Mouse (Mus musculus) frontal cortex, adult 2 months (tissue): Measurements from ENCODE around the gene Use1. TPM values are rescaled to one million over a fixed set of nuclear protein-coding genes. Genes with fewer than 3 reads are reported as not detected.

Source experiments
- DNase-seq, 2 experiments: peaks; one replicate each; pipeline ENCODE4 v3.0.0; 2022; ENCODE audit warnings: low spot score in 1 of 2; ENCODE audit errors: extremely low spot score in 1 of 2
- polyA plus RNA-seq: library from polyadenylated mRNA; depleted of rRNA; stranded (reverse); fragments of >200 nt; gene quantifications from 2 replicates; pipeline ENCODE4 v1.2.3, GENCODE M21; 2012; rRNA removed

The Use1 gene
- polyA plus RNA-seq, 1 experiment = 195 TPM

DNA sequence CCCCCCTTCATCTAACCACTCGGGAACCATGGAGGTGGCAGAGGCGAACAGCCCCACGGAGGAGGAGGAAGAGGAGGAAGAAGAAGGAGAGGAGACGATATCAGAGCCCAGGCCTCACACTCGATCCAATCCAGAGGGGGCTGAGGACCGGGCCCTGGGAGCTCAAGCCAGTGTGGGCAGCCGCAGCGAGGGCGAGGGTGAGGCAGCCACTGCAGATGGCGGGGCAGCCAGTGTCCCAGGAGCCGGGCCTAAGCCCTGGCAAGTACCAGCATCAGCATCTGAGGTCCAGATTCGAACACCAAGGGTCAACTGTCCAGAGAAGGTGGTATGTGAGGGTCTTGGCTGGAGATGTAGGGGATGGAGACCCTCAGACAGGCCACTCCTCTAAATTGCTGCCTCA, 31.1 kb downstream of the Use1 start:
- DNase-seq = no peak

DNA sequence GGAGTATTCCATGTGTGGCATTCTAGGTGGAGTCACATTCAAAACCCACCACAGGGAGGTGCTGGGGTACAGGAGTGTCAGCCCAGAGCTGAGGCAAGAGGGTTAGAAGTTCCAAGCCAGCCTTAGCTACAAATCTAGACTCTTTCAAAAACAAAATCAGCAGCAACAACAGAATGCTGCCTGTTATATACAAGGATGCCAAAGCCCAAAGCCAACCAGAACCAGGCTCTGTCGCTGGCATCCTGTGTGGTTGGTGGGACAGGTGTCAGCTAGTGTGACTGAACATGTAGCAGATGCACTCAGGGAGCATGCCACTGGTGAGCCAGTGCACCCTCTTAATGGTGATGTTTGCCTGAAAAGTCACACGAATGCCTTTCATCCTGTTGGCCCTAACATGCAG, 34.2 kb downstream of the Use1 start:
- no peak for DNase-seq

DNA sequence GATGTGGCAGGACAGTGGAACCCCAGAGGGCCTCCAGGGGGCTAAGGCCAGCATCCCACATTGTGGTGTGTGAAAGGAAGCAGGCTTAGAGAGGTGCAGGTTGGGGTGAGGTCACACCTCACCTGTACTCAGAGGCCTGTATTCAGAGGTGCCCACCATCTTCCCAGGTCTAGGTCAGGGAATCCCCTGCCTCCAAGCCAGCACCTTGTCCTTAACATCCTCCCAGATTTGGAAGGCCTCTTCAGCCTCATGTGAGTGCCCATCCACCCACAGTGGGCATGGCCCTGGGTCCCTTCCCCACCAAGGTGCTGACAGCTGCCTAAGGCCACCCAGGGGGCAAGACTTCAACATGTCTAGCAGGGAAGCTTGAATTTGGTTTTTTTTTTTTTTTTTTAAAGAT, 34.8 kb downstream of the Use1 start:
- no peak for DNase-seq

DNA sequence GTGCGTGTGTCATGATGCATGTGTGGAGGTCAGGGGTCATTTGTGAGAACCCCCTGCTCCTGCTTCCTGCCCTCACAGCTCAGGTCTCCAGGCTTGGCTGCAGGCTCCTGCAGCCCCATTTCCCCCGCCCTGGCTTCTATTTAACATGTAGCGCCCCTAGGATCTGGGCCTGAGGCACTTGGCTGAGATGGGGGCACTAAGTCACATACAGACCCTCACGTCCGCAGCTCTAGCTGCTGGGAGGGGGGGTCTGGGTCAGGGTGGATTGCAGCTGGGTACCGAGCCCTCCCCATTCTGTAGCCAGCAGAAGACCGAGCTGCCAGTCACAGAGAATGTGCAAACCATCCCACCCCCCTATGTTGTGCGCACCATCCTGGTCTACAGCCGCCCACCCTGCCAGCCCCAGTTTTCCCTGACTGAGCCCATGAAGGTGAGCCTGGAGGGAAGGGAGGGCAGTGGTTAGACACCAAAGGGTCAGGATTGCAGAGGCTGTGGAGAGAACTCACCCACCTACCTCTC, 35.9 kb downstream of the Use1 start:
- no peak for DNase-seq

DNA sequence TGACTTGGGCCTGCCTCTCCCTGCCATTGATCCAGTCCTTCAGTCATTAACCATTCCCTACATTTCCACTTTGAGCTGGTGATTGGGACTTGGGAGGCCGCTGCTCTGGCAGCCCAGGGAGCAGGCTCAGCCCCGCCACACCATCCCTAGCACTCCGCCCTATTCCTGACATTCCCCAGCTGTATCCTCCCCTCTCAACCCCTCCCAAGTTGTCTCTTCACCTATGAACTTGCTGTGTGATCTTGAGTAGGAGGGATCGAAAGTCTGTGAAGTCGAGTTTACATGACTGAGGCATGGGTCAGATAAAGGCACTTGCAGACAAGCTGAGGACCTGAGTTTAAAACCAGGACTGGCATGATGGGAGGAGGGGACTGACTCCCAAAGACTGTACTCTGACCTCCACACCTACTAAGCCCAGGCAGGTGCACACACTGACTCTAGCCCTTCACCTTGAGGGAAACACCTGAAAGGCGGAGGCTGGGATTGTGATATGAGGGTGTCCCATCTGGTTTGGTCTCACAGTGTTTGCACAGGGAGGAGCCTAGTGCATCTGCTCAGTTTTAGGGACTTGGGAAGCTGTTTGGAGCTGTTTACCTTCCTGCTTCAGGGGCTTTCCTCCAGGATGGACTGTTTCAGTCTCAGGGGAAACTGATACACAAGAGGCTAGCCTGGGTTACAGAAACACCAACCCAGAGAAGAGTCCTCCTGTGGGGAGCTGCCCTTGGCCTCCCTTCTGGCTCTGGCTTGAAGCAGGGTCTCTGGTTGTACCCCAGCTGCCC, 36.6 kb downstream of the Use1 start:
- DNase-seq = no peak

DNA sequence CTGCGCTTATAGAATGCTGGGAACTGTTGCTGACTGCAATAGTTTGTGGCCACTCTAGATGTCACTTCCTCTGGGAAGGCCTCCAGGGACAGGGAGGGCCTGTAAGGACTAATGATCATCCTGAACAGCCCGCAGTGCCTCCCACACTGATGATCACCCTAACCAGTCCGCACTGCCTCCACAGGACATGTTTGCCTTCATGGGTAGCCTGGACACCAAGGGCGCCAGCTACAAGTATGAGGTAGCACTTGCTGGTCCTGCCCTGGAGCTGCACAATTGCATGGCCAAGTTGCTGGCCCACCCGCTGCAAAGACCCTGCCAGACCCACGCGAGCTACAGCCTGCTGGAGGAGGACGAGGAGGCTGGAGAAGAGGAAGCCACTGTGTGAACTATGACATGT, 37.4 kb downstream of the Use1 start:
- DNase-seq = no peak

DNA sequence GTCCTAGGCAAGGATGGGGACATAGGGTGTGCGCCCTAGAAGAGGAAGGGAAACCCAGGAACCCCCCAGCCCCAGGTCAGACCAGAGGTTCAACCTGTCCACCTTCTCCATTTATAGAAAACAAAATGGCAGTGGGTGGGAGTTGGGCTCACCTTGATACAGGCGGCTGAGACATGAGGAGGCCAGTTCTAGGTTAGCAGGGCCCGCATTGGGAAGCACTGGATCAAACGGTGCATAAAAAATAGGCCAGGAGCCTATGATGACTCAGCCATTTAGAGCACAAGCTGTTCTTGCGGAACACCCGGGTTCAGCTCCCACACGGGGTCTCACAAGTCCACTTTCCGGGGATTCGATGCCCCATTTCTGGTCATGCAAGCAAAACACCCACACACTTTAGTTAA, 38.3 kb downstream of the Use1 start:
- peak in 1 of 2 experiments; percentile 39 for DNase-seq

DNA sequence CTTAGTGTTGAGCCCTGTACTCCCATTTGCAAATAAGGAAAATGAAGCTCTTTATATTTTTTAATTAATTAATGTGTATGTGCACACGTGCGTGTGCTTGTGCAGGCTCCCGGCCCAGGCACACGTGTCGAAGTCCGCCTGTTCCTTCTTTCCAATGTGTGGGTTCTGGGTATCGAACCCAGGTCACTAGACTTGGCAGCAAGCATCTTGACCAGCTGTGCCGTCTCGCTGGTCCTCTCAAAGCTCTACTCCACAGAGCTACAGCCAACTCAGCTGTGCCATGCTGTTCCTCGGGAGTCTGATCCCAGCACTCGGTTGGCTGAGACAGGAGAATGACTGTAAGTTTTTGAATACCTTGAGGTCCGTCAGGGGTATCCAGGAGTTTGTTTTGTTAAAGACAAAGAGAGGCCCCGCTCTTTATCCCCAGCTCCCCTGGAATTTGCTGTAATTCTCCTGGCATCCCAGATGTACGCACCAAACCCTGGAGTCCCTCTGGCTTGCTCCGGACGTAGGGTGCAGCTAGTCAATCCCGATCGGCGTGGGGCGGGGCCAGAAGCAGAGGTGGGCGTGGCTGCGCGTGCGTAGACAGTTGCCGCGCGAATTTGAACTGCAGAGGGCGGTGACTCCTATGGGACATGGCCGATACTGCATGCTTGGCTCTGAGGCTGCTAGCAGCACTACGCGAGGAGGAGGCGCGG, 38.9 kb downstream of the Use1 start, which contains the start of gene Ankle1:
Ankle1 (plus strand) TSS at position 610 of the 698 bp plus-strand sequence.
- peak; percentile 77 to 96 for DNase-seq

DNA sequence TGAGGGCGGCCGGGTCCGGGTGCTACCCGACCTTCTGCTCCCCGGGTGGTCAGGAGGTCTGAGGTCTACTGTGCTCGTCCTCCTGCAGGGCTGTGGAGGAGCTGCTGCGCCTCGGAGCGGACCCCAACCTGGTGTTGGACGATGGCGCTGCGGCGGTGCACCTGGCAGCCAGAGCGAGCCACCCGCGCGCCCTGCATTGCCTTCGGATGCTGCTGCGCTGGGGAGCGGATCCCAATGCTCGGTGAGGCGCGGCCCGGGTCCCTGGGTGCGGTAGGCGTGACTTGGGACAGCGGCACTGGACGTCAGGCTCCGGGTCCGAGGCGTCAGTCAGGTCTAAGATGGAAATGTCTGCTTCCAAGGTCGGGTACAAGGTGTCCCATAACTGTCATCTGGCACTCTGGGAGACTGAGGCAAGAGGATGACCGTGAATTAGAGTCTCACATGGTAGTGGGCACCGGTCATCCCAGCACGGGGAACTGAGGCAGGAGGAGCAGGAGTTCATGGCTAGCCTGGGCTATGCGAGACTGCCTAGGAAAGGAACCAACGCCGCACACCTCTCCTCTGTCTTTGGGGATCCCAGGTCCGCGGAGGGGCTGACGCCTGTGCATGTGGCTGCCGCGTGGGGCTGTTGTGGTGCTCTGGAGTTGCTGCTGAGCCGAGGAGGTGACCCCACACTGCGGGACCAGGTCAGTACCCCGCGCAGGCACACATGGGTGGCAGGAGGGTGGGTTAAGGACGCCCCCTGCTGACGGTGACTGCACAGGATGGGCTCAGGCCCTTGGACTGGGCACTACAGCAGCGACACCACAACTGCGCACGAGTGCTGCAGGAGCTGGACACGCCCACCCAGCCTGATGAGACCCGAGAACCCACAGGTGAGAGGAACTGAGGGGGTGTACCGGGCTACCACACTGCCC, 39.7 kb downstream of the Use1 start:
- no peak for DNase-seq

DNA sequence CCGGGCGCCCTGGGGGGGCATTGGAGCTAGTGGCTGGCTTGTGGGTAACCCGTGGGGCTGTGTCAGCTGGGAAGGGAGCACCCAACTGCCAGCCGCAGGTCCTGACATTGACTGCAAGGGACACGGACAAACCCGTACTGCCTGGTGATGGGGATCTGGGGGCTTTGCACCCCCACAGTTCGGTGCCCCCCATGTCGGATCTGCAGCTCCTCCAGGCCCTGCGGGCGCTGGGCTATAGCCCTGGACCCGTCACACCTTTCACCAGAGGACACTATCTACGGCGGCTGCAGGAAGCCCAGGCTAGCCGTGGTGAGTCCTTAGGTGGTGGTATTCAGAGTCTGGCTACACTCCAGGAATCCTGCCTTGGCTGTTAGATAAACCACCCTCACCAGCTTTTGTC, 40.8 kb downstream of the Use1 start:
- no peak for DNase-seq

DNA sequence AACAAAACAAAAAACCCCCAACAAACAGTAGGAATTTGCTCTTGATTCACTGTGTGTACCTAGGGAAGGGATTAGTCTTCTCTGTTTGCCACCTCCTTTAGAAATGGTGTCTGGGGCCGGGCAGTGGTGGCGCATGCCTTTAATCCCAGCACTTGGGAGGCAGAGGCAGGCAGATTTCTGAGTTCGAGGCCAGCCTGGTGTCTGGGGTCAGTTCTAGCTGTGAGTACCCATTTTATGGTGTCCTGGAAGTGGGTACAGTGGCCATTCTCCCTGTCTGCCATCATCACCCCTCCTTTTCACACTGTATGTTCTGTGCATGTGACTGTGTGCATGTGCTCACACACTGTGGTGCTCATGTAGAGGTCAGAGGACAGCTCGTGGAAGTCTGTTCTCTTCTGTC, 41.6 kb downstream of the Use1 start:
- no peak for DNase-seq

DNA sequence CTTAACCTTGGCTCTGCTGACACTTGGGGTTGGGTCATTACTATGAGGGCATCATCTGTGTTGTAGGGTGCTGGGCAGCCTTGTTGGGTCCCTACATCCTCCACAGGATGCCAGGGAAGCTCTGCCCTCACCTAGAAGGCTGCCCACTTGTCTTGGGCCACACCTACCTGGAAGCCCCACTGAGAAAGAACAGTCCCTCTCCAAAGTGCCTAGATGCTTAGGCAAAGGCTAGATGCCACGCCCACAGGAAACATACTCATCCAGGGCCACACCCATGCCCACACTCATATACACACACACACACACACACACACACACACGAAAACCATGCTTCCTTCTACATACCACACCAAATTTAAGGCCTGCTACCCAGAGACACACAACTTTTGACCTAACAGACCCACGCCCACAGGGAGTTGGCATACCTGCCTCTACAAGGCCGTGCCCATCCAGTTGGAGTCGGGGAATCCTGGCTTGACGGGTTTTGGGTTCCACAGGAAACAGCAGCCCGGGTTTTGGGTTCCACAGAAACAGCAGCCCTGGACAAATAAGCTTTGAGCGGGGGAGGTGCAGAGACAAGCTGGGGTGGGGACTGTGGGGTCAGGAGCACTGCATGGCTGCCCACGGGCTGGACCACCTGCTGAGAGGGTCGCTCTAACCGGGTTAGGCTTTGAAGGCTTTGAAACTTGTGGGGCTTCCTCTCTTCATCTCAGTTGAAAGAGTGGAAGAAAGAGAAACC, 45.1 kb downstream of the Use1 start:
- DNase-seq = no peak

Other genes with a start within 250 kb of the Use1 start
- gene Myo9b, start 94.1 kb upstream of the Use1 start, polyA plus RNA-seq = 38.0 and 38.1 TPM in 2 replicates
- gene Haus8, start 93.9 kb upstream of the Use1 start, polyA plus RNA-seq = 12.3 and 12.5 TPM in 2 replicates
- gene Ocel1, start 4.5 kb downstream of the Use1 start, polyA plus RNA-seq = 11.4 and 12.9 TPM in 2 replicates
- gene Nr2f6, start 15.1 kb downstream of the Use1 start, polyA plus RNA-seq = 42.5 and 42.8 TPM in 2 replicates
- gene Ushbp1, start 29.0 kb downstream of the Use1 start, polyA plus RNA-seq = 8.9 and 11.8 TPM in 2 replicates
- gene Babam1, start 30.0 kb downstream of the Use1 start, polyA plus RNA-seq = 131 and 140 TPM in 2 replicates
- 0.56 and 1.2 TPM in 2 replicates for gene Ankle1, start 39.2 kb downstream of the Use1 start, polyA plus RNA-seq
- gene Abhd8, start 96.8 kb downstream of the Use1 start, polyA plus RNA-seq = 380 and 404 TPM in 2 replicates
- 45.0 and 57.4 TPM in 2 replicates for gene Mrpl34, start 98.1 kb downstream of the Use1 start, polyA plus RNA-seq
- gene Dda1, start 102.4 kb downstream of the Use1 start, polyA plus RNA-seq = 123 and 146 TPM in 2 replicates
- gene Ano8, start 119.1 kb downstream of the Use1 start, polyA plus RNA-seq = 74.5 and 77.0 TPM in 2 replicates
- 32.4 and 34.4 TPM in 2 replicates for gene Gtpbp3, start 121.3 kb downstream of the Use1 start, polyA plus RNA-seq
- gene Plvap, start 144.9 kb downstream of the Use1 start, polyA plus RNA-seq = 9.7 and 13.6 TPM in 2 replicates
- gene Ccdc194, start 158.9 kb downstream of the Use1 start, polyA plus RNA-seq = not detected in 2 replicates
- gene Bst2, start 170.6 kb downstream of the Use1 start, polyA plus RNA-seq = 20.9 and 22.9 TPM in 2 replicates
- 81.2 and 87.6 TPM in 2 replicates for gene Mvb12a, start 176.1 kb downstream of the Use1 start, polyA plus RNA-seq
- 0.13 and 0.14 TPM in 2 replicates for gene Tmem221, start 192.0 kb downstream of the Use1 start, polyA plus RNA-seq
- 0.06 TPM in 1 of 2 replicates, not detected in the other for gene Nxnl1, start 199.8 kb downstream of the Use1 start, polyA plus RNA-seq
- gene Slc27a1, start 202.0 kb downstream of the Use1 start, polyA plus RNA-seq = 183 and 191 TPM in 2 replicates
- gene Pgls, start 225.3 kb downstream of the Use1 start, polyA plus RNA-seq = 45.6 and 51.6 TPM in 2 replicates
- gene Fam129c, start 230.8 kb downstream of the Use1 start, polyA plus RNA-seq = 4.3 and 4.5 TPM in 2 replicates
- 99.4 and 104 TPM in 2 replicates for gene Colgalt1, start 244.2 kb downstream of the Use1 start, polyA plus RNA-seq